Mouse (Mus musculus) hindbrain, postnatal 0 days (tissue): ENCODE measurements around the gene Frzb. TPM values are rescaled to one million over a fixed set of nuclear protein-coding genes. Genes with fewer than 3 reads are reported as not detected.

Experiments
- ATAC-seq: fragments of 200-750 bp; cut with Nextera tagmentation; 2 replicates; pipeline ENCODE4 v1.8.0; 2017; ENCODE audit warnings: mild to moderate bottlenecking, moderate TSS enrichment, moderate library complexity
- DNase-seq: peaks from one replicate; pipeline ENCODE4 v3.0.0-alpha.2; 2015; ENCODE audit warnings: low spot score
- H3K27ac ChIP-seq: fragments of 300-500 bp; sonication (generic); 2 replicates; pipeline ENCODE4 v1.5.1; 2014; ENCODE audit warnings: mild to moderate bottlenecking
- H3K27me3 ChIP-seq: fragments of 300-500 bp; sonication (generic); 2 replicates; pipeline ENCODE4 v1.6.1; 2014; ENCODE audit warnings: low read length, mixed read lengths; ENCODE audit not compliant: insufficient read depth
- H3K36me3 ChIP-seq: fragments of 300-500 bp; sonication (generic); 2 replicates; pipeline ENCODE4 v1.6.1; 2014; ENCODE audit warnings: low read length, mixed read lengths; ENCODE audit not compliant: insufficient read depth
- H3K4me1 ChIP-seq: fragments of 300-500 bp; sonication (generic); 2 replicates; pipeline ENCODE4 v1.6.1; 2014; ENCODE audit warnings: antibody characterized with exemption, low read length, mixed read lengths; ENCODE audit not compliant: insufficient read depth
- H3K4me2 ChIP-seq: fragments of 300-500 bp; sonication (generic); 2 replicates; pipeline ENCODE4 v1.6.1; 2014; ENCODE audit warnings: low read depth, mild to moderate bottlenecking, low read length, moderate library complexity, mixed read lengths
- H3K4me3 ChIP-seq: fragments of 300-500 bp; sonication (generic); 2 replicates; pipeline ENCODE4 v1.5.1; 2014; ENCODE audit warnings: low read length
- H3K9ac ChIP-seq: fragments of 300-500 bp; sonication (generic); replicated peaks from 2 replicates; pipeline ENCODE4 v1.6.1; 2014; ENCODE audit warnings: mild to moderate bottlenecking, low read length, moderate library complexity, mixed read lengths
- H3K9me3 ChIP-seq: fragments of 300-500 bp; sonication (generic); 2 replicates; pipeline ENCODE4 v1.6.1; 2016; ENCODE audit warnings: low read length, mixed read lengths
- CTCF ChIP-seq: IDR thresholded peaks from 2 replicates; pipeline ENCODE4 v1.5.1; 2016; ENCODE audit warnings: antibody characterized with exemption, control low read depth, low read depth
- WGBS: fragments of 180-500 bp; shearing (Covaris S2); extraction: QIAGEN DNeasy Blood & Tissue Kit; methylation state at CpG from one replicate; pipeline ENCODE4 v1.1.7; 2014; 5-methylcytosine and 5-hydroxymethylcytosine counted together
- polyA plus RNA-seq: library from polyadenylated mRNA; unstranded; fragments of >200 nt; fragmentation: Nextera tagmentation; extraction: Ambion mirVana; gene quantifications from 2 replicates; pipeline ENCODE4 v1.2.1, GENCODE M21; 2015
- total RNA-seq: library from RNA; depleted of rRNA; stranded (reverse); fragments of >200 nt; gene quantifications from 2 replicates; pipeline ENCODE4 v1.2.3, GENCODE M21; 2014

Frzb gene
- total and polyA plus RNA-seq, 2 experiments from 2014 or later, result 9.3 to 9.5 TPM

- no peak overlapping the region for H3K4me3 ChIP-seq
- 60% methylated on average over 1 of the region's 1 CpGs for WGBS
- TF ChIP-seq CTCF, result no peak
- H3K4me2 ChIP-seq, result no peak overlapping the region
- H3K9ac ChIP-seq, result no peak overlapping the region
- no peak overlapping the region for H3K27ac ChIP-seq
- no peak for ATAC-seq
- no peaks in the 10 kb centered on the region for H3K4me1 ChIP-seq
- no peaks in the 10 kb centered on the region for H3K36me3 ChIP-seq
- no peaks in the 10 kb centered on the region for H3K27me3 ChIP-seq
- no peaks in the 10 kb centered on the region for H3K9me3 ChIP-seq
- no peak for DNase-seq
Observed at GRCm38 (mm10) chr2:80430357-80431053, 16.9 kb downstream of the Frzb start.

GRCm38 (mm10) chr2:80423116-80423515 lies 24.3 kb downstream of the Frzb start:
- no peak overlapping the region for H3K4me3 ChIP-seq
- no peaks in the 10 kb centered on the region for H3K9me3 ChIP-seq
- no peaks in the 10 kb centered on the region for H3K27me3 ChIP-seq
- no peaks in the 10 kb centered on the region for H3K4me1 ChIP-seq
- H3K27ac ChIP-seq, result no peak overlapping the region
- H3K4me2 ChIP-seq, result no peak overlapping the region
- TF ChIP-seq CTCF, result no peak
- DNase-seq (no peak), ATAC-seq (no peak)
- no peaks in the 10 kb centered on the region for H3K36me3 ChIP-seq
- no peak overlapping the region for H3K9ac ChIP-seq
- 96% methylated on average over 5 of the region's 5 CpGs for WGBS

- ATAC-seq (no peak), DNase-seq (no peak)
- Histone ChIP-seq H3K27ac (no peak overlapping the region), H3K36me3 (no peaks in the 10 kb centered on the region), H3K4me3 (no peak overlapping the region), H3K4me1 (no peaks in the 10 kb centered on the region), H3K9ac (no peak overlapping the region), H3K9me3 (no peaks in the 10 kb centered on the region), H3K27me3 (no peaks in the 10 kb centered on the region), H3K4me2 (no peak overlapping the region)
- no peak for TF ChIP-seq CTCF
- 72% methylated on average over 1 of the region's 1 CpGs for WGBS
Observed at GRCm38 (mm10) chr2:80421990-80422389, 25.4 kb downstream of the Frzb start.

GRCm38 (mm10) chr2:80416286-80416685 lies 31.1 kb downstream of the Frzb start:
- H3K9ac ChIP-seq, result no peak overlapping the region
- no peaks in the 10 kb centered on the region for H3K9me3 ChIP-seq
- no peak for TF ChIP-seq CTCF
- no peak for ATAC-seq
- no peaks in the 10 kb centered on the region for H3K4me1 ChIP-seq
- no peak overlapping the region for H3K27ac ChIP-seq
- H3K27me3 ChIP-seq, result no peaks in the 10 kb centered on the region
- WGBS, result 82% methylated on average over 6 of the region's 6 CpGs
- H3K4me3 ChIP-seq, result no peak overlapping the region
- H3K36me3 ChIP-seq, result no peaks in the 10 kb centered on the region
- DNase-seq, result no peak
- H3K4me2 ChIP-seq, result no peak overlapping the region

GRCm38 (mm10) chr2:80414387-80414786 lies 33.0 kb downstream of the Frzb start:
- no peaks in the 10 kb centered on the region for H3K4me1 ChIP-seq
- no peaks in the 10 kb centered on the region for H3K36me3 ChIP-seq
- no peak overlapping the region for H3K27ac ChIP-seq
- DNase-seq (no peak), ATAC-seq (no peak)
- TF ChIP-seq CTCF, result no peak
- H3K9ac ChIP-seq, result no peak overlapping the region
- no peaks in the 10 kb centered on the region for H3K9me3 ChIP-seq
- no peaks in the 10 kb centered on the region for H3K27me3 ChIP-seq
- H3K4me2 ChIP-seq, result no peak overlapping the region
- no peak overlapping the region for H3K4me3 ChIP-seq
- 74% methylated on average over 3 of the region's 3 CpGs for WGBS

- Histone ChIP-seq H3K4me2 (peak overlapping the region; percentile 33), H3K4me1 (no peaks in the 10 kb centered on the region), H3K27ac (no peak overlapping the region), H3K9ac (no peak overlapping the region), H3K4me3 (no peak overlapping the region), H3K27me3 (no peaks in the 10 kb centered on the region), H3K36me3 (no peaks in the 10 kb centered on the region), H3K9me3 (no peaks in the 10 kb centered on the region)
- no peak for ATAC-seq
- 68% methylated on average over 18 of the region's 18 CpGs for WGBS
- DNase-seq, result no peak
- no peak for TF ChIP-seq CTCF
Observed at GRCm38 (mm10) chr2:80413124-80413523, 34.3 kb downstream of the Frzb start.

GRCm38 (mm10) chr2:80409893-80410574 lies 37.4 kb downstream of the Frzb start:
- WGBS, result 67% methylated on average over 12 of the region's 12 CpGs
- Histone ChIP-seq H3K36me3 (no peaks in the 10 kb centered on the region), H3K4me2 (no peak overlapping the region), H3K27ac (no peak overlapping the region), H3K9me3 (no peaks in the 10 kb centered on the region), H3K4me3 (no peak overlapping the region), H3K27me3 (no peaks in the 10 kb centered on the region), H3K4me1 (no peaks in the 10 kb centered on the region), H3K9ac (no peak overlapping the region)
- DNase-seq, result no peak
- no peak for ATAC-seq
- no peak for TF ChIP-seq CTCF
